Mouse (Mus musculus): ENCODE measurements around the gene Prkd2.

The Prkd2 gene

GRCm38 (mm10) chr7:16827274-16827673 is 15.4 kb upstream of the Prkd2 start:
- no peak for DNase-seq

GRCm38 (mm10) chr7:16830449-16830848 is 12.3 kb upstream of the Prkd2 start:
- no peak for DNase-seq

DNA sequence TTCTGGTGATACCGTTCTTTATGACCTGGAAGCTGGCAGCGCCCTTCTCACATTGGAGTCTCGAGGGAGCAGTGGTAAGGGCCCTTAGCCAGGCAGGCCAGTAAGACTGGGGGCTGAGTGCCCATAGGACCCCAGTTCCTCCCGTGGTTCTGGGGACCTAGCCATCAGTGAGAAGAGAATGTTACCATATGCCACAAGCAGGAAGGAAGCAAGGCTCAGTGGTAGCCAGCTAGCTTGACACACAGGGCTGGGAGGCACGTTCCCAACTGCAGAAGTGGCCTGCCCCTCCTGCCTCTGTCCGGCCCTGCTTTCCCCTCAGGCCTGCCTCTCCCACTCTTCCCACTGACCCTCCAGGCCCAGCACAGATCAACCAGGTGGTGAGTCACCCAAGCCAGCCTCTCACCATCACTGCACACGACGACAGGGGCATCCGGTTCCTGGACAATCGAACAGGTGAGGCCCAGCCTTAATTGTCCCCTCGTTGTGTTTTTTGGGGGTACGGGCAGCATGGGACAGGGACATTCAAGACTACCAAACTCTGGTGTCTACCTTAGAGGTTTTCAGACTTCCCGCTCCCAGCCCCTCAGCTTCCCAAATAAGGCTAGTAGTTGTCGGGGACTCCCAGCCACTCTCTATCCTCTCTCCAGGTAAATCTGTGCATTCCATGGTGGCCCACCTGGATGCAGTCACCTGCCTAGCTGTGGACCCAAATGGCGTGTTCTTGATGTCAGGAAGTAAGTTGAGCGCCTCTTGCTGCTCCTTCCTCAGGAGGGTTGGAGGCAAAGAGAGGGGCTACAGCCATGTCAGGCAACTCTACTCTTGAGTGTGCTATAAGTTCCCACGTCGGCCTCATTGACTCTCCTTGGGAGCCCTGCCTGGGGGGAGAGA is 4.5 kb upstream of the Prkd2 start:
- no peak for DNase-seq

DNA sequence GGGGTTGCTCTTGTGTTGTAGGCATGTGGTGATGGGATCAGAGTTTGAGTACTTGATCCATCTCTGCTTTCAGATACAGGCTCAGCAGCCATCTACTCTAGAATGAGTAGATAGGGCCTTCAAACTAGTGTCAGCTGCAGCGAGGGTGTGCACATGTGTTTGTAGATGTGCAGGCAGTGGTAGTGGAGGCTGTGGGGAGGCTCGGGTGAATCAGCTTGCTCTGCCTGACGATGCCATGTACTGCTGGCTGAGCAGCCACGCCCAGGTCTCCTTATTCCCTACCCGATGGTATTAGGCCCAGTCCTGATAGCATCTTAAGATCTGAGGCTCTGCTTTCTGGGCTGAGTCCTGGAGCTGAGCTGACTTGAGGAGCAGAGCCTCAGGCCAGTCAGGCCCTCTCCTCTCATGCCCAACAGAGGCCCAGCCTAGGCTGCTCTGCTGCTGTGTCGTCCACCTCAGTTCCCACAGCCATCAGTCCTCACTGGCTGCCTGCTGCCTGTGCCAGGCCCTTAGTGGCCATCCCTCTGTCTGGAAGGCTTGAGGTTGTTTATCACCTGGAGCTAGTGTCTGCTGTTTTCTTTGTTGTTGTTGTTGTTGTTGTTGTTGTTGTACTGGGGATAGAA is 3.8 kb upstream of the Prkd2 start:
- no peak for DNase-seq

DNA sequence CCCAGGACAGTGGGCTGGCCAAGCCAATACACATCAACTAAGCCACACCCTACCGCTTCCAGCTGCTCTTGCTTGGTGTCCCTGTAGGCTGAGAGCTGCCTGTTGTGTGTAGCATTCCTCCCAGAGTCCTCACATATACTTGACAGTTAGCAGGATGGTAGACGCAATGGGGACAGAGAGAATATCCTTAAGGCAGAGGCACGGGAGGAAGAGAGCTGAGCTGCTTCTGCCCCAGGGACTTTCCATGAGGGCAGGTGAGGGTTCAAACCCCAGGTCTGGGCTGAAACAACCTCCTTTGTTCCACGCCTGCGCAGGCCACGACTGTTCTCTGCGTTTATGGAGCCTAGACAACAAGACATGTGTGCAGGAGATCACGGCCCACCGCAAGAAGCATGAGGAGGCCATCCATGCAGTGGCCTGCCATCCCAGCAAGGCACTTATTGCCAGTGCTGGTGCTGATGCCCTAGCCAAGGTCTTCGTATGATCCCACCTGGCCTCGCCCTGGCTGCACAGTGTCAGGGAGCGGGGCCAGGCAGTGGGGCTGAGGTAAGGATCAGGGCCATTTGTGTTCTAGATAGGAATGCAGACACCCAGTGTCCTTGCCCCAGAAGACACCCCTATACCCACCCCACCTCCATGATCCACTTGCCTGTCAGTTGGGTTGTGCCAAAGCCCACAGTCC is 3.1 kb upstream of the Prkd2 start:
- no peak for DNase-seq

DNA sequence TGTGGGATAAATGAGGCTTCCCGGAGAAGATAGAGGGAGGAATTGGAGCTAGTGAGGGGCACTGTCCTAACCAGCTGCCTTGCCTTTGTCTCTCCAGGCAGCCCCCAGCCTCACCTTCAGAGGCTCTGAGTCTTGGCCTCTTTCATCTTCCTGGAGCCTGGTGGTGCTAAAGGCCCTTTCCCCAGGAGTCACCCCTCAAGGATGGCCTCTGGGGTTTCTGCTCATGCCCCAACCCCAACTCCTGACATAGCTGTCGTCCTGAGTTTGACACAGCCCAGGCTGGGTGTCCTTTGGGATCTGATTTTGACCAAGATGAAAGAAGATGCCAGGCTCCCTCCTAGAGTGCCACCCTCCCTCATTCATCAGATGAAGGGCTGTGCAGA is 2.6 kb upstream of the Prkd2 start:
- no peak for DNase-seq

DNA sequence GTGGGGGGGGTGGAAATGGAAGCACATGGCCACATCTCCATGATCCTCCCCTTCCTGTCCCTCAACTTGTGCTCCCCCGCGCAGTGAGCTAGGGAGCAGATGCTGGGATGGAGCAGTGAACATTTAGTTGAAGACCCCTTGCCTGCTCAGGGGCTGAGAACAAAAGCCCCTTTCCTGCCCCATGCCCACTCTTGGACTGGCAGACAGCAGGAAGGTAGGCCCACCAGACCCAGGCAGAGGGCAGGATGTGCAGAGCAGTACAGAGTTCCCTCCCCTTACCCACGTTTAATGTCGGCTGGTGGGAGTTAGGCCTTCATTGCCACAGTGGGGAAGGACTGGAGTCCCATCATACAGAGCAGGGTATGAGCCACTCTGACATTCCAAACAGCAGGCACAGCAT is 1.6 kb upstream of the Prkd2 start:
- DNase-seq, result no peak

DNA sequence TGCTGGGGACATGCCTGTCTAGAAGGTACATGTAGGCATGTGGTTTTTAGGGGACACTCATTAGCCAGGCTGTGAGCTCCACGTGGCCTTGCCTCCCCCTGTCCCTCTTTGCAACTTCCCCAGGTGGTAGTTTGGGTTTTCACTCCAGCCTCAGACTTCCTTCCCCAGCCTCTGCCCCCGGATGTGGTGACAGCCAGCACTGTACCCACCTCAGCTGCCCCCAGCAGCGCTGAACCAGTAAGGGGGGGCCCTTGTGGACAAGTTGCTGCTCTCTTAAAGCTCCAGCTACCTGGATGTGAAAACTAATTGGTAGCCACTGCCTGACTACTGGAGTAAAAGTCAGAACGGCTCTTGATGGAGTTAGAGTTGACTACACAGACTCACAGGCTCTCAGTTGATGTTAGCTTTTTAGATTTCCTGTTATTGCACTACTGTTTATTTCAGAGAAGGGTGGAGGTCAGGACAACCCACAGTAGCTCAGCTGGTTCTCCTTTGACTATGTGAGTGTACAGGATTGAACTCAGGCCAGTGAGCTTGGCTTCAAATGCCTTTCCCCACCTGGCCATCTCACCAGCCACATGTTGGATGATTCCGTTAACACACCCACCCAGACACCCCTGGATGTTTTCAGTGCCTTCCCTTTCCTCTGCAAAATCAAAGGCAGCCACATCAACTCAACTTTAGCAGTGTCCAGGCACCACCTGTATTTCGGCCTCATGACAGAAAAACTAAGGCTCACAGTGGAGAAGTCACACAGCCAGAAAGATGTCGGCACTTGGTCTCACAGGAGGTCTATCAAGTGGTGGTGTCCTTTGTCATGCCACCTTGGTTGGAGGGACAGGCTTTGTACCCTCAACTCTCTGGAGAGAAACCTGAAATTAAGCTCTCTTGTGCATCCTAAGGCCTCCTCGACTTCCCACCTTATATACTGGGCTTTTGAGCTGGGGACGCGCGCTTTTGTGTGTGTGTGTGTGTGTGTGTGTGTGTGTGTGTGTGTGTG is 841 bp upstream of the Prkd2 start:
- no peak for DNase-seq

GRCm38 (mm10) chr7:16843441-16844171 is 904 bp downstream of the Prkd2 start:
- DNase-seq, result peak; percentile 42

- DNase-seq, result peak in 1 of 2 experiments; percentile 4
Measured at GRCm38 (mm10) chr7:16844696-16845071, 2.0 kb downstream of the Prkd2 start.

DNA sequence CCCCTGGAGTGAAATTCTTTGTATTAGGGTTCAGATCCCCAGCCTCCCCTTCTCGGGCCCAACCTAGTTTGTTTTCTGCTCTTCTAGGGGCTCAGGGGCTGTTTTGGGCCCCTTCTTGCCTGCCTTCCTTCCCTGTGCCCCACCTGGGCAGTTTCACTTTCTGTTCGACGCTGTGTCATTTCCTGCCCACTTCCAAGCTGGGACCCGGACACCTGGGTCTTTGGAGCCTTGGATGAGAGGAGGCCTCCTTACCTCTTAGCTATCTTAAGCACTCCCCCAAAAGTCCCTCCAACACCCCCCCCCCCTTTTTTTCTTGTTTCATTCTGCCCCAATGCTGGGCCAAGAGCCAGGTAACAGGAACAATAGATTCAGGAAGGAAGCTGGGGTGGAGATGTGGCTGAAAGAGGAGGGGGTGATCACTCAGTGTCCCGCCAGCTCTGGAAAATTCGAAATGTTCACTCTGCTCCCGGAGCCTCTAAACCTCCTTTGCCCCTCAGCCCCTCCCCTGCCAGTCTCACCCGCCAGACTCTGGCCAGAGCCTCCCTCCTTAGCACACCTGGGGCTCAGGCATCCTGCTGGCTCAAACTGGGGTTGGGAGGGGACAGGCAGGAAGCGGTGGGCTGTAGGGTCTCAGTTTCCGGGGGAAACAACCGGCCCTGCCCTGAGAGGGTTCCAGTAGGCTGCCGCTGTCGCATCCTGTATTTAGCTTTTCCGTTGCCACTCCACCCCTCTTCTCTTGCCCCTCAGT is 2.5 kb downstream of the Prkd2 start:
- DNase-seq, result peak in 1 of 2 experiments; percentile 9

DNA sequence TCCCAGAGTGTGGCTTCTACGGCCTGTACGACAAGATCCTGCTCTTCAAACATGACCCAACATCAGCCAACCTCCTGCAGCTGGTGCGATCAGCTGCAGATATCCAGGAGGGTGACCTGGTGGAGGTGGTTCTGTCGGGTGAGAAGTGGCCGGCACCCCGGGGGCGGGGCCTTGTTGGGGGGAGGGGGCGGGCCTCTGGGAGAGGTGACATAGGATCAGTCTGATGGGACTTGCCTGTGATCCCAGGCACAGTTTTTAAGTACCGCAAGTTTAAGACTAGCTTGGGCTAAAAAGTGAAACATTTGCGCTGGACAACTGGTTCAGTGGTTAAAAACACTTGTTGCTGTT is 3.1 kb downstream of the Prkd2 start:
- DNase-seq, result peak in 1 of 2 experiments; percentile 16

GRCm38 (mm10) chr7:16846775-16847174 is 4.1 kb downstream of the Prkd2 start:
- DNase-seq, result no peak

GRCm38 (mm10) chr7:16847507-16847906 is 4.8 kb downstream of the Prkd2 start:
- DNase-seq, result peak in 1 of 2 experiments; percentile 7

GRCm38 (mm10) chr7:16848579-16848978 is 5.9 kb downstream of the Prkd2 start:
- peak; percentile 85 to 88 for DNase-seq

DNA sequence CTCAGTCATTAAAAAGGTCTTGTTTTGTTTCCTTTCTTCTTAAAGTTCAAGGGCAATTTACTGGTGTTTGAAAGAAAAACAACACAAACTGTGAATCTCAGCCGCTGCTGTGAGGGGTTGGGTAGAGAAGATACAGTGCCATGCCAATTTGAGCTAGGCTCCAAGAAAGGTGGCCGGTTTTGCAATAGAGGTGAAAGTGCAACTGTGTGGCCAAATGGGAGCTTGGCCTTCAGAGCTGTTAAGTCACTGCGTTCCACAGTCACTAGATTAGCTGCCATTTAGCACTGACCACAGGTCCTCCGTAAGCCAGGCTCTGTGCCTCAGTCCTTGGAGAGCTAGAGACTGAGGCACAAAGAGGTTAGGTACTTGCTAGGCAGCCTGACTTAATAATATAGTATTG is 8.9 kb downstream of the Prkd2 start:
- DNase-seq, result no peak

DNA sequence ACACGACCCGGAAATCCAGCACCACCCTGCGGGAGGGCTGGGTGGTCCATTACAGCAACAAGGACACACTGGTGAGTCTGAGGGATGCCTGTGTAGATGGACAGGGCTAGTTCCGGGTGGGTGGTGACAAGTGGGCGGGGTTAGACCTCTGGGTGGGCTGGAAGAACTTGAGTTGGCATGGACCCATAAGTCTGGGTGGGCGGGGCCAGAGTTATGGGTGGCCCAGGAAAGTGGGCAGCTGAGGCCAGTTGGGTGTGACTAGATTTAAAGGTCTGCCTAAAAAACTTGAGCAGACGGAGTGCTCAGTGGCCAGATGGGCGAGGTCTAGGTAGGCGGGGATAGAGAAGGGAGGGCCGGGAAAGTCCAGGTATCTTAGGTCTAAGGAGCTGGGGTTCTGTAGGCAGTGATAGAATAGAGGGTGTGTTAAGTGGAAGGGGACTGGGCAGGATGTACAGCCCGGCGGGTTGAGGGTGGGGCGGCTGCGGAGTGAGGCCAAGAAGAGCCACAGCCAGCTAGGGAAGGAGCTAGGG is 10.7 kb downstream of the Prkd2 start:
- peak in 1 of 2 experiments; percentile 25 for DNase-seq

- DNase-seq, result peak; percentile 70 to 82
Measured at GRCm38 (mm10) chr7:16858336-16858735, 15.6 kb downstream of the Prkd2 start.

GRCm38 (mm10) chr7:16859902-16860651 is 17.4 kb downstream of the Prkd2 start:
- DNase-seq, result peak; percentile 61 to 83

DNA sequence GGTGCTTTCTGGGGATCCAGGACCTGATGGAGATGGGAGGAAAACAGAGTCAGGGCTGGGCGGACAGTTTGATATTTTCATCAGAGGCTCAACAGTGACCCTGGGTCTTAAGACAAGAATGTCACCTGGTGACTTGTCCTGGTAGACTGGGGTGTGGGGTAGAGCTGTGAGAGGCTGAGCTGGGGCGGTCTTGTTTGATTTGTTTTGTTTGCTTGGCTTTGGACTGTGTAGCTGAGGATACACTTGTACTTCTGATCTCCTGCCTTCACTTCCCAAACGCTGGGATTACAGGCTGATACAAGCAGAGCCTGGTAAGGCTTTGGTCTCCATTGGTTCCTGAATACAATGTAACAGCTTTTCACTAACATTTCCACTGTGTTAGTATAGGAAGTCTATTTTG is 24.8 kb downstream of the Prkd2 start:
- DNase-seq, result no peak
